Mouse (Mus musculus) urinary bladder, postnatal 25 days (tissue): Measurements from ENCODE around the gene Cldn14.

ENCODE experiments used
- DNase-seq: peaks from one replicate; pipeline ENCODE4 v3.0.0; 2022; ENCODE audit warnings: low spot score

Cldn14 gene

DNA sequence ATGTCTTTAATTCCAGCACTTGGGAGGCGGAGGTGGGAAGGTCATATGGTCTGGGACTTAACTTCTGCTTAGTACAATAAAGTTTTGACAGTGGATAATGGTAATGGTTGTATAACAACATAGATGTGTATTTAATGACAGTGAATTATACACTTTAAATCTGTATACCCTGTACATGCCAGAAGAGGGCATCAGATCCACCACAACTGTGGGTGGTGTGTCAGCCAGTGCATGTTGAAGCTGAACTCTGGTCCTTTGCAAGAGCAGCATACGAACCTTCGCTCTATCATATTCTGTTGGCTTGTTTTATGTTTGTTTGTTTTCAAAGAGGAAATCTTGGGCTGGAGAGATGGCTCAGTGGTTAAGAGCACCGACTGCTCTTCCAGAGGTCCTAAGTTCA lies 61.2 kb downstream of the Cldn14 start:
- no peak for DNase-seq

- DNase-seq, result no peak
Observed at GRCm38 (mm10) chr16:93944301-93944700, 64.3 kb downstream of the Cldn14 start.

GRCm38 (mm10) chr16:93942796-93943502 lies 65.7 kb downstream of the Cldn14 start:
- DNase-seq, result no peak

- DNase-seq, result no peak
Observed at GRCm38 (mm10) chr16:93941781-93942567, 66.7 kb downstream of the Cldn14 start.

GRCm38 (mm10) chr16:93939961-93940360 lies 68.7 kb downstream of the Cldn14 start:
- DNase-seq, result no peak

DNA sequence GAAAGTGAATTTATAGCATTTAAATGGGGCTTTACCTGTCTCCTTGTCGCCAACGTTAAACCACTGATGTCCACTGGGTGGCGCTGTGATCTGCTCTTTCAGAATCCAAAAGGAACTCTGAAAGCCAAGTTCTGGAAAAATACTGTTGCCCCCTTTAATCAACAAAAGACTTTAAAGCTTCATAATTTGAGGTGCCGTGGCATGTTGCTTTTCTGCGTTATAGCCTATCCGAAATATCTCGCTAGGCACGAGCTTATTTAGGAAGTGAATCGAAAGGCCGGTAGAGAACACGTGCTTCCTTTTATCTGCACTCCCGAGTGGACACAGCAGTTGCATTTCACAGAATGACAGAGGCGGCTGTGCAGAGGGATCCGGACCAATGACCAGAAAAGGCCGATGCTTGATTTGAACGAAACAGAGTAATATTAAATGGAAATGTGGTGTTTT lies 70.2 kb downstream of the Cldn14 start:
- peak; percentile 75 for DNase-seq

GRCm38 (mm10) chr16:93935009-93935408 lies 73.6 kb downstream of the Cldn14 start:
- DNase-seq, result no peak

DNA sequence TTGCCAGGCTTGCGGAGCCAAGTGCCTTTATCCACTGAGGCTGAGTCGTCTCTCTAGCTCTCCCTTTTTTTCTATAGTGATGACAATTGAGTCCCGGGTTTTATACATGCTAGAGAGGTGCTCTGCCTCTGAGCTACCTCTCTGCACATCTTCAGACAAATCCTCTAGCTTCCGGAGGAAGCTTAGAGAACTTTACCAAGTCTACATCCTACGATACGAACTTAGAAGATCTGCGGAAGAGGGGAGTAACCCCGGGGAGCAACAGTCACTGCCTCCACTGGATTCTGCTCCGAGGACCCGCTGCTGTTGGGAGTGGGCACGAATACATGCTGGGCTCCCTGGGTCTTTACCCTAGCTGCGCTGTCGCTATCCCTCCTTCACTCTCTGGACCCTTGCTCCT lies 74.0 kb downstream of the Cldn14 start:
- no peak for DNase-seq

GRCm38 (mm10) chr16:93932185-93933168 lies 76.2 kb downstream of the Cldn14 start:
- DNase-seq, result no peak

GRCm38 (mm10) chr16:93929370-93930032 lies 79.1 kb downstream of the Cldn14 start:
- no peak for DNase-seq

- no peak for DNase-seq
Observed at GRCm38 (mm10) chr16:93925684-93926247, 82.9 kb downstream of the Cldn14 start.

GRCm38 (mm10) chr16:93923788-93924187 lies 84.8 kb downstream of the Cldn14 start:
- no peak for DNase-seq

GRCm38 (mm10) chr16:93922835-93923389 lies 85.7 kb downstream of the Cldn14 start:
- DNase-seq, result no peak

GRCm38 (mm10) chr16:93920673-93921072 lies 88.0 kb downstream of the Cldn14 start:
- no peak for DNase-seq

GRCm38 (mm10) chr16:93919189-93919588 lies 89.4 kb downstream of the Cldn14 start:
- no peak for DNase-seq

- no peak for DNase-seq
Observed at GRCm38 (mm10) chr16:93918679-93919060, 90.0 kb downstream of the Cldn14 start.

GRCm38 (mm10) chr16:93917712-93918678 lies 90.6 kb downstream of the Cldn14 start:
- DNase-seq, result peak; percentile 84

DNA sequence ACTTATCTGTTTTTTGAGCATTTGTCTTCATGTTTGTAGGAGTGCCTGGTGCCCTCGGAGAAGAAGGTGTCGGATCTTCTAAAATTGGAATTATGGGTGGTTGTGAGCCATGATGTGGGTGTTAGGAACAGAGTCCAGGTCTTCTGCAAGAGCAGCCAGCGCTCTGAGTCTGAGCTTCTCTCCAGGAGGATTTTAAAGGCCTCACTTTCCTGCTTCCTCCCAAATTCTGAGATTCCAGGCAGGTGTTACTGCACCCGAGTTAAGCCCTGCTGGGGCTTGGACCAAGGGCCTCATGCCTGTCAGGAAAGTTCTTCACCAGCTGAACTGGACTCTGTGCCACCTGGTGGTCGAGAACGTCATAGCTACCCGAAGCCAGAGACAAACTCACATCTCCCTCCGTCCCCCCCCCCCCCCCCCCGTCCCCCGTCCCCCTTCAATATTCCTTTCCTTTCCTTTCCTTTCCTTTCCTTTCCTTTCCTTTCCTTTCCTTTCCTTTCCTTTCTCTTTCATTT lies 93.2 kb downstream of the Cldn14 start:
- DNase-seq, result no peak

GRCm38 (mm10) chr16:93913881-93914576 lies 94.6 kb downstream of the Cldn14 start:
- no peak for DNase-seq
